Mouse (Mus musculus) telencephalon, adult 2 months (tissue): ENCODE results near the gene Cebpe.

Experiments
- DNase-seq: peaks from one replicate; pipeline ENCODE4 v3.0.0-alpha.2; 2011; ENCODE audit warnings: low read depth, low spot score

Cebpe gene

GRCm38 (mm10) chr14:54712074-54712473 lies at the start of gene Cebpe:
Gene Cebpe, minus strand, starts transcription at chr14:54712174.
- DNase-seq: no peak

- no peak for DNase-seq
Measured at GRCm38 (mm10) chr14:54756382-54756781, 44.4 kb upstream of the Cebpe start.

DNA sequence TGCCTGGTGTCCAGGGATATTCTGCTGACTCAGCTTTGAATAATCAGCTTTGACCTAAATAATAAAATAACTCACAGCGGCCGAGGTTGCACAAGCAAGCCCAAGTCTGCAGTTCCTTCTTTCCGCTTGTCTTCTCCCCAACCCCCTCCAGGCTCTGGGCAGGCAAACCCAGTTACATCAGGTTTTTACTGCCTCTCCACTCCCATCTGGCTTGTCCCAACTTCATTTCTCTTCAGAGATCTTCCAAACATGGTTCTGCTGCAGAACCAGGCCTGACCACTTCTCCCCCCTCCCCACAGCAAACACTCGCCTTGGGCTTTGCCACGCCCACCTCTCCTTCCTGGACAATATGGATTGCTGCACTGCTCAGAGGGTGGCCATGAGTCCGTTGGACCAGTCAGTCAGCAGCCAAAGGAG lies 42.6 kb upstream of the Cebpe start:
- DNase-seq: no peak

DNA sequence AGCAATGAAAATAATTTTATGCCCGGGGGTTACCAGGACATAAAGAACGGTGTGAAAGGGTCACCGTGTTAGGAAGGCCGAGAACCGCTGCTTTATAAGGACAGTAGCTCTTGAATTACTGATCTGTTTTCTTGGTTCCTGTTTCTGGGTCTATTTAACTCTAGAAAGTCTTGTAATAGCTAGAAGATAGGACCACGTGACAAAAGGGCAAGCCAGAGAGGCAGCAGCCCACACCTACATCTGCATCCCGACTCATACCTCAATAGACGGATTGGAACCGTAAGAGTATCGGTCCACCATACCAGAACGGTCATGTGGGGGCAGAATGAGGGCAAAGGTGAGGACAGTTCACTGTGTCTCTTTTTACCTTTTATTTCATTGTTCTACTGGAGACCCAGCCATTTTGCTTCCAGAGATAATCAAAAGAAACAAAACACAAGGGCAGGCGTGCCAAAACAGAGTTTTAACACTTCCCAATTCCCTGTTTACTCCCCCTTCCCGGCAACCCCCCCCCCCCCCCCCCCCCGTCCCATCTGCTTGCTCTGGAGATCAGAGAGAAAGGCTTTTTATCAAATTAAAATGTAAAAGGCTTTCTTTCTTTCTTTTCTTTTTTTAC lies 42.1 kb upstream of the Cebpe start:
- DNase-seq: no peak

GRCm38 (mm10) chr14:54752938-54753337 lies 41.0 kb upstream of the Cebpe start:
- no peak for DNase-seq

DNA sequence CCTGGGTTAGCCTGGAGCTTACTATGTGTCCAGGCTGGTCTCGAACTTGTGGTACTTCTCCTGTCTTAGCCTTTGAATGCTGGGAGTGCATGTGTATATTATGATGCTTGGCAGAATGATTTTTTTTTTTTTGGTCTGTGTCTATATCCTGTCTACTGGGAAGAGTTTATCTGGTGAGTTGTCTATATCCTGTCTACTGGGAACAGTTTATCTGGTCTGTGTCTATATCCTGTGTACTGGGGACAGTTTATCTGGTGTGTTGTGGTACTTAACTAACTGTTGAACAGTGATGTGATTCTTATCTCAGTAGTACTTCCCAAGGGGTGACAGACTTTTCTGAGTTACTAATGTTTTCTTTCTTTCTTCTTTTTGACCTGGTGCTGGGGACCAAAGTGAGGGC lies 39.8 kb upstream of the Cebpe start:
- no peak for DNase-seq

DNA sequence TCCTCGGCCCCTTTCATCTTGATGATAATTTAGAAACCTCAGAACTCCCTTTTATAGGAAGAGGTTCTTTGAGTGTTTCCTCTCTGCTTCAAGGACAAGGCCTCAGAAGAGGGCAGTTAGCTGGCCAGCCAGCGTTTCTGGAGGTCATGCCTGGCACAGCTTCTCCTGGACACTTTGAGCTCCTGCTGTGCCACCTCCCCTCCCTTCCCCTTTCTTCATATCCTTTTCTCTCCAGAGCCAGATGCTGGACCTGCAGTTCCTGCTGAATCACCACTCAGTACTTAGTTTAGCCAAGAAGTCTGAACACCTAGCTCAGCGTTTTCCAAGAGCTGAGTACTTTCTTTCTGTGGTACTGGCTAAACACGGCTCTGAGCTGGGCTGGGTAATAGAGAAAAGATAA lies 37.3 kb upstream of the Cebpe start:
- DNase-seq: no peak

GRCm38 (mm10) chr14:54747942-54748917 lies 36.3 kb upstream of the Cebpe start:
- DNase-seq: no peak

GRCm38 (mm10) chr14:54746038-54746437 lies 34.1 kb upstream of the Cebpe start:
- DNase-seq: no peak

DNA sequence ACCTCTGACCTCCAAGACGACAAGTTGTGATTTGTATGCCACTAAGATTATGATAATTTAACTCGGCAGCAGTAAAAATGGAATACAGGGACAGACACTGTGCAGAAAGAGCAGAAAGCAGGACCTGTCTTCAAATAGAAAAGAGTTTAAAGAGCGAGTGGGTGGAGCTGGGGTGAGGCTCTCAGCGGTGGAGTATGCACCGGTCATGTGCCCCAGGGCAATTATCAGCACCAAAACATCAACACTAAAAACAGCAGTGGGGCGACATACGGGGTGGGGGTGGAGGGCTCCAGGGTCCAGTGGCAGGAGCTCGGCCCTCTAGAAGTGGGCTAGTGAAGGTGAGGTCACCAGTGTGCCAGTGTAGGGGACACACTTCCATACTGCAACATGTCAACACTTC lies 32.5 kb upstream of the Cebpe start:
- no peak for DNase-seq

- no peak for DNase-seq
Measured at GRCm38 (mm10) chr14:54742375-54742774, 30.4 kb upstream of the Cebpe start.

- no peak for DNase-seq
Measured at GRCm38 (mm10) chr14:54741721-54742120, 29.7 kb upstream of the Cebpe start.

- DNase-seq: no peak
Measured at GRCm38 (mm10) chr14:54737634-54738033, 25.7 kb upstream of the Cebpe start.

- DNase-seq: no peak
Measured at GRCm38 (mm10) chr14:54736555-54737552, 24.9 kb upstream of the Cebpe start.

- no peak for DNase-seq
Measured at GRCm38 (mm10) chr14:54735221-54735620, 23.2 kb upstream of the Cebpe start.

GRCm38 (mm10) chr14:54734004-54734403 lies 22.0 kb upstream of the Cebpe start:
- DNase-seq: no peak

GRCm38 (mm10) chr14:54732206-54732605 lies 20.2 kb upstream of the Cebpe start:
- no peak for DNase-seq

GRCm38 (mm10) chr14:54730305-54730704 lies 18.3 kb upstream of the Cebpe start:
- no peak for DNase-seq

- peak; percentile 79 for DNase-seq
Measured at GRCm38 (mm10) chr14:54728823-54729653, 17.1 kb upstream of the Cebpe start.

DNA sequence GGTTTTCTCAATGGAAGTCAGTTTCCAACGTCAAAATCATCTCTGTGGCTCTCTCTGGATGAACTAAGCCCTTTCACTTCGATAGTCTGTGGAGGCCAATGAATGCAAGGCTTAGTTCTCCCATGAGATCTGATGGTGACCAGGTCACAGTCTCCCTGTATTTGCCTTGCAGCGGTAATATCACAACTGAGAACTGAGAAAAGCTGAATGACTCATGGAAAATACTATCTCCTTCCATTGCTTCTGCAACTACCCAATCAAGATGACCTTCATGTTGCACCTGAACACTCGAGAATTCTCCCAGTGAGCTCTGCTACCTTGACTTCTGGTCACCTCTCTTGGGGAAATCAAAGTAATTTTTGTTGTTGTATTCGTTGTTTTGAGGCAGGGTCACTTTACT lies 15.6 kb upstream of the Cebpe start:
- no peak for DNase-seq

DNA sequence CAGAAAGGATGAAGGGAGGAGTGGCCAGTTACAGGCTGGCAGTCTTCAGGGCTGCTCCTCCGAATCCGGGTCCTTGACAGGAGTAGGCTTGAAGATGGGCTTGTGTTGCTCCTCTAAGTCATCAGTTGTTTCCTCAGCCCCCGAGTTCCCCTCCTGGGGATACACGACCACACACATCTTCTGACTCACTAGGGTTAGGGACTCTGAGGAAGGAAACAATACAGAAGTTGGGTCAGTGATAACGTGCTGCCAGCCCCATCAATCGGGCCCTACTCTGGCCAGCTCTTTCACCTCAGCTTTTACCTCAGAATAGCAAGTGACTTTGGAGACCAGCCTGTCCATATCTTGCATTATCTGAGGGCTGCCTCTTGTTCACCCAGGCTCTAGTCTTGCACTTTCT lies 12.1 kb upstream of the Cebpe start:
- no peak for DNase-seq
